Mouse (Mus musculus): ENCODE data around the gene Foxp1. TPM values are rescaled to one million over a fixed set of nuclear protein-coding genes. Genes with fewer than 3 reads are reported as not detected.

The Foxp1 gene
- total RNA-seq, 2 experiments from 2014 or later: 12.3 to 26.5 TPM

- ATAC-seq (replicated peaks; ENCODE audit: low FRiP score, poor library complexity, severe bottlenecking): no peak
Measured at GRCm38 (mm10) chr6:98930652-98931300, 591.7 kb downstream of the Foxp1 start.

DNA sequence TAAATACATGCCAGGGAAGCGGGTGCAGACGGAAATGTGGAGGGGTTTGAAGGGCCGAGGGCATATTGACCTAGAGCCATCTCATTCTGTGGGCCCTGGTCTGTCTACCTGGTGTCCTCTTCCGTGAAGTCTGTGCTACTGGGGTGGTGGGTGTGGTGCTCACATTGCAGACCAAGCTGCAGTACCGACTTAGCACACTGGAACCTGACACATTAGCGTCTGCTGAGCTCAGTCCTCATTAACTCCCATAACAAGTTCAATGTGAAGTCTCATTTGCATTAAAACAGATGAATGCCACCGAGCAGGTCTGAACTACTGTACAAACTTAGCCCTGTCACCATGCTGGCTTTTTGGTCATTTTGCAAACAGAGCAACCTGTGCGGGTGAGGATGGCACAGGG, 594.2 kb downstream of the Foxp1 start:
- no peak for ATAC-seq (replicated peaks; ENCODE audit: low FRiP score, poor library complexity, severe bottlenecking)

DNA sequence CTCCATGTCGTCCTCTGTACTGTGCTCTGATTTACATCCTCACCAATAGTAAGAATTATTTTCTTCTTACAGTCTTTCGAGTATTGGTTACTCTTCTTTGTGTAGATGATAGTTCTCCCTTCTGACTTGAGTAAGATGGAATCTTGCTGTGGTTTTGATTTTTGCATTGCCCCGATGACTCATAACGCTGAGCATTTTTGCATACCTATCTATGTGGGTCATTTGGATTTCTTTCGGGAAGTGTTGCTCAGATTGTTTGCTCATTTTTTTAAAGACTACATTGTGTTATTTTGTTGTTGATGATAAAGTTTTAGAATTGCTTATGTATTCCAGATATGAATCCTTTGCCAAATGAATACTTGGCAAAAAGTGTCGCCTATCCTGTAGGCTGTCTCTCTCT, 621.3 kb downstream of the Foxp1 start:
- ATAC-seq (replicated peaks; ENCODE audit: low FRiP score, poor library complexity, severe bottlenecking): no peak

GRCm38 (mm10) chr6:98878208-98878607, 644.3 kb downstream of the Foxp1 start:
- ATAC-seq (replicated peaks; ENCODE audit: low FRiP score, poor library complexity, severe bottlenecking): no peak

DNA sequence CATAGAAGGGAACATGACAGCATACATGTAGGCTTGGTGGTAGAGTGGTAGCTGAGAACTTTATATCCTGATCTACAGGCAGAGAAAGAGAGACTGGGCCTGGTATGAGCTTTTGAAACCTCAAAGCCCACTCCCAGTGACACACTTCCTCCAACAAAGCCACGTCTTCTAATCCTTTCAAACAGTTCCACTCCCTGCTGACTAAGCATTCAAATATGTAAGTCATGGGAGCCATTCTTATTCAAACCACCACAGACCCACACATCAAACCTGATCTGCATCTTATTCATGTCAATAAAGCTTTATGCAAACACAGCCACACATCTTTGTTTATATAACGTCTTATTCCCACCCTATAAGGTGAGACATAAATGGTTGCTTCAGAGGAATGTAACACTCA, 646.1 kb downstream of the Foxp1 start:
- ATAC-seq (replicated peaks; ENCODE audit: low FRiP score, poor library complexity, severe bottlenecking): no peak

Other genes starting within 250 kb of the Foxp1 start
- 5.6 and 6.1 TPM in 2 replicates for gene Eif4e3, start 144.1 kb upstream of the Foxp1 start, total RNA-seq (2015; ENCODE audit: low replicate concordance)
- 4.3 and 9.8 TPM in 2 replicates for gene Eif4e3, start 144.1 kb upstream of the Foxp1 start, total RNA-seq (2017; ENCODE audit: low replicate concordance)
- 2.7 and 11.3 TPM in 2 replicates for gene Gm20696, start 144.1 kb upstream of the Foxp1 start, total RNA-seq (2015; ENCODE audit: low replicate concordance)
- gene Gm20696, start 144.1 kb upstream of the Foxp1 start, total RNA-seq (2017; ENCODE audit: low replicate concordance): 3.7 and 7.8 TPM in 2 replicates
- 3.6 TPM in 1 of 2 replicates, not detected in the other for gene Gpr27, start 170.0 kb upstream of the Foxp1 start, total RNA-seq (2015; ENCODE audit: low replicate concordance)
- gene Gpr27, start 170.0 kb upstream of the Foxp1 start, total RNA-seq (2017; ENCODE audit: low replicate concordance): 0.98 TPM in 1 of 2 replicates, not detected in the other
- 2.1 TPM in 1 of 2 replicates, not detected in the other for gene Prok2, start 203.7 kb upstream of the Foxp1 start, total RNA-seq (2015; ENCODE audit: low replicate concordance)
- 2.1 TPM in 1 of 2 replicates, not detected in the other for gene Prok2, start 203.7 kb upstream of the Foxp1 start, total RNA-seq (2017; ENCODE audit: low replicate concordance)

All from erythroblast, adult 5-6 weeks (primary cell).